Mouse (Mus musculus): ENCODE measurements around the gene Mycl. TPM values are rescaled to one million over a fixed set of nuclear protein-coding genes. Genes with fewer than 3 reads are reported as not detected.
A peak's percentile ranks its signal among the peaks of the same experiment; 100 is the strongest.
"Not testable (repeated sequence)": the region's sequence is repeated elsewhere in the genome, so short reads cannot be mapped to it uniquely, and the experiment has no call there.

Mycl gene
- polyA plus RNA-seq, 1 experiment: 95.3 TPM

- TF ChIP-seq POLR2A (IDR thresholded peaks at IDR 0.05; ENCODE audit: borderline replicate concordance, extremely low read depth, insufficient read depth, insufficient read length, poor library complexity, severe bottlenecking): no peak
- TF ChIP-seq CTCF (IDR thresholded peaks at IDR 0.05; ENCODE audit: borderline replicate concordance, extremely low read depth, insufficient read depth, insufficient read length): no peak
- peak; percentile 90 for DNase-seq (ENCODE audit: low read depth)
Observed at GRCm38 (mm10) chr4:122999263-122999691, 3.8 kb downstream of the Mycl start.

DNA sequence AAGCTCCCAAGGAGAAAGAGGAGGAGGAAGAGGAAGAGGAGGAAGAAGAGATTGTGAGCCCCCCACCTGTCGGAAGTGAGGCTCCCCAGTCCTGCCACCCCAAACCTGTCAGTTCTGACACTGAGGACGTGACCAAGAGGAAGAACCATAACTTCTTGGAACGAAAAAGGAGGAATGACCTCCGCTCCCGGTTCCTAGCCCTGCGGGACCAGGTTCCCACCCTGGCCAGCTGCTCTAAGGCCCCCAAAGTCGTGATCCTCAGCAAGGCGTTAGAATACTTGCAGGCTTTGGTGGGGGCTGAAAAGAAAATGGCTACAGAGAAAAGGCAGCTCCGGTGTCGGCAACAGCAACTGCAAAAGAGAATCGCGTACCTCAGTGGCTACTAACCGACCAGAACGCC, 4.7 kb downstream of the Mycl start:
- DNase-seq (ENCODE audit: low read depth): no peak
- TF ChIP-seq CTCF (IDR thresholded peaks at IDR 0.05; ENCODE audit: borderline replicate concordance, extremely low read depth, insufficient read depth, insufficient read length) (no peak), POLR2A (IDR thresholded peaks at IDR 0.05; ENCODE audit: borderline replicate concordance, extremely low read depth, insufficient read depth, insufficient read length, poor library complexity, severe bottlenecking) (no peak)

GRCm38 (mm10) chr4:123000617-123001342, 5.3 kb downstream of the Mycl start:
- peak; percentile 52 for DNase-seq (ENCODE audit: low read depth)
- no peak for TF ChIP-seq CTCF (IDR thresholded peaks at IDR 0.05; ENCODE audit: borderline replicate concordance, extremely low read depth, insufficient read depth, insufficient read length)
- no peak for TF ChIP-seq POLR2A (IDR thresholded peaks at IDR 0.05; ENCODE audit: borderline replicate concordance, extremely low read depth, insufficient read depth, insufficient read length, poor library complexity, severe bottlenecking)

DNA sequence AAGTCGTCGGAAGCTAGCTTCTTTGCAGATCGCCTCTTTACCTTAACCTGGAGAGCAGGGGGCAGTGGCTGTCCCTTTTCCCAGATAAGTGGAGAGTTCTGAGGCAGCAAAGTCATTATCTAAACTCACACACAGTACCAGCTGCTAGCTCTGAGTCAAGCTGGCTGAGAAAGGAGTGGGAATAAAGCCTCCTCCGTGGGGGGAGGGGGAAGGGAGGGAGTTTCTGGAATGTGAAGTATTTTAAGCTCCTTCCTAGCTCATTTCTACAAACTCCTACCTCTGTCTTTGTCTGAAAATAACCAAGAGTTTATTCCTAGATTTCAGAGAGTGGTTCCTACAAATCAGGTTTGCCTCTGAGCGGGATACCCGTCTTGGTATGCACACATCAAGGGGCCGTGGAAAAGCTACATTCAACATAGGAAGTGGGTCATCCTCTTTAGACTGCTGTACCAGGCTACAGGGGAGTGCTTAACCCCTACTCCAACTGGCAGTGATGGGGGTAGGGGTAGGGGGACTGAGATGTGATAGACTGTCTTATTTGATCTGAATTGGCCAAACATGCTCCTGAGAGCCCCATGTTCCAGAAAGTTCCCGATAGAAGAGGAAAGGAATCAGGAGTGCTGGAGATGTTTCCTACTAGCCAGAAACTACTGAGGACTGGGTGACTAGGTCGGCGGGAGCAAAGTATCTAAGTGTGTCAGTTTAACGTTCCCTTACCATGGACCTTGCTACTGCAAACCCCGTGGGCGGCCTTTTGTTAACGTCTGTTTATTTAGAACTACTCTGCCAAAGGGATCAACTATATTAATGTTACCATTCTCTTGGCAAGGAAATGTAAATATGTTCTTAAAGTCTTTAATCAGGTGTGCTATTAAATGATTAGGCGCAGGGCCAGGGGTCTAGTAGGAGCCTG, 9.9 kb downstream of the Mycl start:
- peak; percentile 59 for DNase-seq (ENCODE audit: low read depth)
- TF ChIP-seq CTCF (IDR thresholded peaks at IDR 0.05; ENCODE audit: borderline replicate concordance, extremely low read depth, insufficient read depth, insufficient read length): no peak
- TF ChIP-seq POLR2A (IDR thresholded peaks at IDR 0.05; ENCODE audit: borderline replicate concordance, extremely low read depth, insufficient read depth, insufficient read length, poor library complexity, severe bottlenecking): no peak

DNA sequence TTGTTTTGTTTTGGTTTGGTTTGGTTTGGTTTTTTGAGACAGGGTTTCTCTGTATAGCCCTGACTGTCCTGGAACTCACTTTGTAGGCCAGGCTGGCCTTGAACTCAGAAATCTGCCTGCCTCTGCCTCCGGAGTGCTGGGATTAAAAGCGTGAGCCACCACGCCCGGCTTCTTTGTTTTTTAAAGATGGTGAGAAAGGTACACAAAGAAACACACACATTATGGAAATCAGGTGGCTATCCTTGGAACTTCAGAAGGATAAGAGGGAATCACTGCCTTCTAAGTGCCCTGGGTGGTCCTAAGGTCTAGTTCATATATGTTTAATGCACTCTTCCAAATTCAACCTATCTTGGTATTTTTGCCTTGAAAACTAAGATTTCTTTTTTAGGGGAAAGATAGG, 17.0 kb downstream of the Mycl start:
- not testable (repeated sequence) for DNase-seq (ENCODE audit: low read depth)

- TF ChIP-seq CTCF (IDR thresholded peaks at IDR 0.05; ENCODE audit: borderline replicate concordance, extremely low read depth, insufficient read depth, insufficient read length): no peak
- no peak for TF ChIP-seq POLR2A (IDR thresholded peaks at IDR 0.05; ENCODE audit: borderline replicate concordance, extremely low read depth, insufficient read depth, insufficient read length, poor library complexity, severe bottlenecking)
- peak; percentile 73 for DNase-seq (ENCODE audit: low read depth)
Observed at GRCm38 (mm10) chr4:123013346-123013945, 18.0 kb downstream of the Mycl start.

DNA sequence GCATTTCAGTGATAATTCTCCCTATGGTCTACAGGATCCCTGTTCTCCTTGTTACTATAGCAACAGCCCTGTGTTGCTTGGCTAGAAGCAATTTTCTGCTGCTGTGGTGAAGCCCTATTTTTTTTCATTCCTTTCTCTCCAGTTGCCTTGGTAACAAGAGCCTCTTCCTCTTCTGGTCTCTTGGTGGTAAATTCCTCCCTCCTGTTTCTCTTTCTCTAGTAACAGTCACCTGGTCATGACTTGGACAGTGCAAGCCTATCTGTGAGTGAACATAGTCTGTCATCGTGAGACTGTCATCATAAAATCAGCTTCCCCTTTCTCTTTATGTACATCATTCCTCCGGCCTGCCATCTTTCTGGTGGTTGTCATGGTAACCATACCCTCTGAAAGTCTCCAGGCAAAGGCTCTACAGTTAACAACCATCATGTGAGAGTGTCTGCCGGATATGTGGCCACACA, 18.5 kb downstream of the Mycl start:
- TF ChIP-seq CTCF (IDR thresholded peaks at IDR 0.05; ENCODE audit: borderline replicate concordance, extremely low read depth, insufficient read depth, insufficient read length) (no peak), POLR2A (IDR thresholded peaks at IDR 0.05; ENCODE audit: borderline replicate concordance, extremely low read depth, insufficient read depth, insufficient read length, poor library complexity, severe bottlenecking) (no peak)
- peak; percentile 98 for DNase-seq (ENCODE audit: low read depth)

GRCm38 (mm10) chr4:123014501-123015282, 19.2 kb downstream of the Mycl start:
- DNase-seq (ENCODE audit: low read depth): peak; percentile 85
- no peak for TF ChIP-seq POLR2A (IDR thresholded peaks at IDR 0.05; ENCODE audit: borderline replicate concordance, extremely low read depth, insufficient read depth, insufficient read length, poor library complexity, severe bottlenecking)
- TF ChIP-seq CTCF (IDR thresholded peaks at IDR 0.05; ENCODE audit: borderline replicate concordance, extremely low read depth, insufficient read depth, insufficient read length): no peak

- DNase-seq (ENCODE audit: low read depth): peak; percentile 99
- TF ChIP-seq CTCF (IDR thresholded peaks at IDR 0.05; ENCODE audit: borderline replicate concordance, extremely low read depth, insufficient read depth, insufficient read length) (no peak), POLR2A (IDR thresholded peaks at IDR 0.05; ENCODE audit: borderline replicate concordance, extremely low read depth, insufficient read depth, insufficient read length, poor library complexity, severe bottlenecking) (peak; percentile 69; the same call in 1 of the 2 replicates)
Observed at GRCm38 (mm10) chr4:123016451-123016957, 21.1 kb downstream of the Mycl start, which contains the start of gene Trit1. Gene Trit1 (plus strand): TSS chr4:123016597.

- TF ChIP-seq POLR2A (IDR thresholded peaks at IDR 0.05; ENCODE audit: borderline replicate concordance, extremely low read depth, insufficient read depth, insufficient read length, poor library complexity, severe bottlenecking) (no peak), CTCF (IDR thresholded peaks at IDR 0.05; ENCODE audit: borderline replicate concordance, extremely low read depth, insufficient read depth, insufficient read length) (no peak)
- DNase-seq (ENCODE audit: low read depth): no peak
Observed at GRCm38 (mm10) chr4:123021591-123021990, 26.1 kb downstream of the Mycl start.
